19 mouse cellular contexts compared by ENCODE assay signal in genomic region chr8:111877711-111878110, GRCm38 (mm10). TPM values are rescaled to one million over a fixed set of nuclear protein-coding genes. Genes with fewer than 3 reads are reported as not detected.
A peak's percentile ranks its signal among the peaks of the same experiment; 100 is the strongest.
DNase-seq lines count a peak whose midpoint lies in the region; ATAC-seq and TF ChIP-seq lines count a peak whose summit lies in the region.
"Had no signal": no experiment of that assay in that cellular context is flagged by ENCODE, and none has a peak within 500 bp of the region (broad histone marks: within the 10 kb centered on the region; RNA-seq: fewer than 3 reads in every experiment).

No protein-coding gene starts in this region.

- H3K9ac ChIP-seq in forebrain, postnatal 0 days, result no peak overlapping the region
- H3K9ac ChIP-seq in stomach, postnatal 0 days (ENCODE audit: low read length), result no peak overlapping the region
- H3K9ac ChIP-seq: heart, embryonic 13.5 days; lung, embryonic 14.5 days had no signal

- H3K27me3 ChIP-seq in forebrain, postnatal 0 days (ENCODE audit: insufficient read depth, low read length), result no peaks in the 10 kb centered on the region
- no peaks in the 10 kb centered on the region for H3K27me3 ChIP-seq in forebrain, embryonic 10.5 days (ENCODE audit: poor library complexity, severe bottlenecking)
- no peaks in the 10 kb centered on the region for H3K27me3 ChIP-seq in stomach, postnatal 0 days (ENCODE audit: control insufficient read depth, insufficient read depth, low read length)
- H3K27me3 ChIP-seq: CH12.LX; heart, embryonic 13.5 days had no signal

- no peak for ATAC-seq in forebrain, postnatal 0 days
- no peak for ATAC-seq in stomach, postnatal 0 days (ENCODE audit: low FRiP score, low TSS enrichment)

- no peak for TF ChIP-seq EP300 in stomach, postnatal 0 days (optimal IDR thresholded peaks at IDR 0.05)

- no peaks in the 10 kb centered on the region for H3K36me3 ChIP-seq in forebrain, postnatal 0 days (ENCODE audit: insufficient read depth)
- H3K36me3 ChIP-seq in forebrain, embryonic 10.5 days (replicated peaks), result peaks cover 4% of the 10 kb centered on the region; the same call in 1 of the 2 replicates
- H3K36me3 ChIP-seq in stomach, postnatal 0 days (ENCODE audit: control insufficient read depth, insufficient read depth, low read length), result no peaks in the 10 kb centered on the region
- H3K36me3 ChIP-seq: heart, embryonic 13.5 days had no signal

- H3K4me2 ChIP-seq in forebrain, postnatal 0 days (ENCODE audit: low read depth), result no peak overlapping the region
- H3K4me2 ChIP-seq in stomach, postnatal 0 days (replicated peaks; ENCODE audit: low read depth), result no peak overlapping the region
- H3K4me2 ChIP-seq: lung, embryonic 14.5 days had no signal

- TF ChIP-seq CTCF in forebrain, postnatal 0 days (IDR thresholded peaks at IDR 0.05; ENCODE audit: low read depth), result peak; percentile 7; the same call in 1 of the 2 replicates
- TF ChIP-seq CTCF in stomach, postnatal 0 days (IDR thresholded peaks at IDR 0.05; ENCODE audit: low read depth), result peak; percentile 41; the same call in 1 of the 2 replicates

- no peak for DNase-seq in forebrain, postnatal 0 days
- DNase-seq in forebrain, embryonic 10.5 days (ENCODE audit: extremely low spot score, low spot score), result no peak
- DNase-seq in thymus, postnatal 0 days (ENCODE audit: low spot score), result peak; percentile 6
- no peak for DNase-seq in thymus, postnatal 4 days
- peak; percentile 86 for DNase-seq in ZHBTc4 (ENCODE audit: low read depth, low spot score)
- DNase-seq in stomach, postnatal 0 days (ENCODE audit: low spot score), result no peak
- DNase-seq in urinary bladder, postnatal 4 days (ENCODE audit: low spot score in 2 of 2), result no peak
- no peak for DNase-seq in adrenal gland, adult 2 months
- DNase-seq: adrenal gland, adult 8-10 months; cerebellum, adult 8-10 months; gastrocnemius, postnatal 10 days; heart, postnatal 4 days; lung, embryonic 14.5 days; right cerebral cortex, adult 18-20 months had no signal

- WGBS in forebrain, postnatal 0 days, result 71% methylated on average over 9 of the region's 9 CpGs
- 64% methylated on average over 9 of the region's 9 CpGs for WGBS in forebrain, embryonic 10.5 days
- 71% methylated on average over 9 of the region's 9 CpGs for WGBS in stomach, postnatal 0 days

- H3K27ac ChIP-seq in forebrain, postnatal 0 days (ENCODE audit: low read depth, low read length), result no peak overlapping the region
- no peak overlapping the region for H3K27ac ChIP-seq in forebrain, embryonic 10.5 days
- H3K27ac ChIP-seq in stomach, postnatal 0 days (replicated peaks), result no peak overlapping the region
- H3K27ac ChIP-seq: embryonic facial prominence, embryonic 10.5 days; heart, embryonic 13.5 days had no signal

- H3K4me1 ChIP-seq in forebrain, postnatal 0 days (ENCODE audit: insufficient read depth), result 0 out of 2 replicates have a peak, but pooled peaks cover 5% of the 10 kb centered on the region
- peaks cover 9% of the 10 kb centered on the region for H3K4me1 ChIP-seq in forebrain, embryonic 10.5 days
- no peaks in the 10 kb centered on the region for H3K4me1 ChIP-seq in stomach, postnatal 0 days (replicated peaks; ENCODE audit: control insufficient read depth, insufficient read depth)

- no peak overlapping the region for H3K4me3 ChIP-seq in forebrain, postnatal 0 days (ENCODE audit: low read depth, low read length)
- no peak overlapping the region for H3K4me3 ChIP-seq in forebrain, embryonic 10.5 days
- H3K4me3 ChIP-seq in stomach, postnatal 0 days (ENCODE audit: low read depth, low read length), result no peak overlapping the region
- H3K4me3 ChIP-seq: heart, embryonic 13.5 days had no signal

- H3K9me3 ChIP-seq in forebrain, postnatal 0 days (ENCODE audit: low read length), result no peaks in the 10 kb centered on the region
- no peaks in the 10 kb centered on the region for H3K9me3 ChIP-seq in forebrain, embryonic 10.5 days
- no peaks in the 10 kb centered on the region for H3K9me3 ChIP-seq in stomach, postnatal 0 days (ENCODE audit: control insufficient read depth, low read length)
- H3K9me3 ChIP-seq: embryonic facial prominence, embryonic 10.5 days; heart, embryonic 13.5 days had no signal

RNA-seq across cellular contexts. Expression of gene Tmem170, which starts 1.2 kb away (rescaled TPM):
- 3.0 and 3.6 TPM in 2 replicates for total RNA-seq in forebrain, postnatal 0 days (2014; rRNA removed)
- polyA plus RNA-seq in forebrain, postnatal 0 days (2015; fragmentation: Nextera tagmentation; extraction: Ambion mirVana), result 1.5 and 2.0 TPM in 2 replicates
- 9.1 and 11.8 TPM in 2 replicates for polyA plus RNA-seq in forebrain, embryonic 10.5 days (2016; fragmentation: Nextera tagmentation; extraction: Ambion mirVana)
- polyA plus RNA-seq in thymus, postnatal 0 days (2015; fragmentation: Nextera tagmentation; extraction: Ambion mirVana), result 5.2 and 6.1 TPM in 2 replicates
- polyA plus RNA-seq in stomach, postnatal 0 days (2015; fragmentation: Nextera tagmentation; extraction: Ambion mirVana), result 9.9 and 10.1 TPM in 2 replicates
- 1 to 10 TPM; 5.0 to 6.8 TPM for total RNA-seq in adrenal gland, adult 2 months (2021)
- 1.3 and 1.5 TPM in 2 replicates for polyA plus RNA-seq in adrenal gland, adult 2 months (2012; rRNA removed)

RNA-seq across cellular contexts. Expression of gene Cfdp1, which starts 23.6 kb away (rescaled TPM):
- total RNA-seq in forebrain, postnatal 0 days (2014; rRNA removed), result 121 and 128 TPM in 2 replicates
- 195 and 214 TPM in 2 replicates for polyA plus RNA-seq in forebrain, postnatal 0 days (2015; fragmentation: Nextera tagmentation; extraction: Ambion mirVana)
- 234 and 248 TPM in 2 replicates for polyA plus RNA-seq in forebrain, embryonic 10.5 days (2016; fragmentation: Nextera tagmentation; extraction: Ambion mirVana)
- 105 and 119 TPM in 2 replicates for polyA plus RNA-seq in thymus, postnatal 0 days (2015; fragmentation: Nextera tagmentation; extraction: Ambion mirVana)
- polyA plus RNA-seq in stomach, postnatal 0 days (2015; fragmentation: Nextera tagmentation; extraction: Ambion mirVana), result 98.6 and 101 TPM in 2 replicates
- 10 to 100 TPM; 71.7 to 78.9 TPM for total RNA-seq in adrenal gland, adult 2 months (2021)
- polyA plus RNA-seq in adrenal gland, adult 2 months (2012; rRNA removed), result 0.90 and 0.94 TPM in 2 replicates

RNA-seq across cellular contexts. Expression of gene Chst5, which starts 32.5 kb away (rescaled TPM):
- 1.5 and 3.7 TPM in 2 replicates for total RNA-seq in forebrain, postnatal 0 days (2014; rRNA removed)
- polyA plus RNA-seq in forebrain, postnatal 0 days (2015; fragmentation: Nextera tagmentation; extraction: Ambion mirVana), result 1.8 and 2.6 TPM in 2 replicates
- polyA plus RNA-seq in forebrain, embryonic 10.5 days (2016; fragmentation: Nextera tagmentation; extraction: Ambion mirVana), result 1.4 and 1.7 TPM in 2 replicates
- 0.09 and 0.27 TPM in 2 replicates for polyA plus RNA-seq in thymus, postnatal 0 days (2015; fragmentation: Nextera tagmentation; extraction: Ambion mirVana)
- 0.36 and 0.39 TPM in 2 replicates for polyA plus RNA-seq in stomach, postnatal 0 days (2015; fragmentation: Nextera tagmentation; extraction: Ambion mirVana)
- not detected for total RNA-seq in adrenal gland, adult 2 months (2021)
- polyA plus RNA-seq in adrenal gland, adult 2 months (2012; rRNA removed), result not detected in 2 replicates
- total RNA-seq: adrenal gland, adult 8-10 months; CH12.LX; heart, postnatal 4 days had no signal
- polyA plus RNA-seq: erythroblast, embryonic 14.5 days; spleen, adult 2 months had no signal

RNA-seq across cellular contexts. Expression of gene Tmem231, which starts 56.0 kb away (rescaled TPM):
- 15.9 and 19.9 TPM in 2 replicates for total RNA-seq in forebrain, postnatal 0 days (2014; rRNA removed)
- 12.3 and 14.7 TPM in 2 replicates for polyA plus RNA-seq in forebrain, postnatal 0 days (2015; fragmentation: Nextera tagmentation; extraction: Ambion mirVana)
- polyA plus RNA-seq in forebrain, embryonic 10.5 days (2016; fragmentation: Nextera tagmentation; extraction: Ambion mirVana), result 23.1 and 23.2 TPM in 2 replicates
- 1.5 and 2.2 TPM in 2 replicates for polyA plus RNA-seq in thymus, postnatal 0 days (2015; fragmentation: Nextera tagmentation; extraction: Ambion mirVana)
- polyA plus RNA-seq in stomach, postnatal 0 days (2015; fragmentation: Nextera tagmentation; extraction: Ambion mirVana), result 3.3 and 4.1 TPM in 2 replicates
- 10 to 100 TPM in 1 of 2 experiments, 1 to 10 TPM in 1; 6.0 to 10.2 TPM for total RNA-seq in adrenal gland, adult 2 months (2021)
- 9.4 and 9.9 TPM in 2 replicates for polyA plus RNA-seq in adrenal gland, adult 2 months (2012; rRNA removed)

Comparison
In these comparisons a context has a peak if more than half of its experiments do, and no peak if none do; other contexts are left out.
1. DNase-seq: peak in thymus, postnatal 0 days (single experiment) and ZHBTc4 (single experiment); none in forebrain, postnatal 0 days (single experiment), forebrain, embryonic 10.5 days (single experiment), thymus, postnatal 4 days (single experiment), stomach, postnatal 0 days (single experiment), urinary bladder, postnatal 4 days (0 of 2) and adrenal gland, adult 2 months (single experiment).
2. RNA of gene Cfdp1, which starts 23.6 kb away (polyA plus RNA-seq): 234 to 248 TPM in forebrain, embryonic 10.5 days, 195 to 214 TPM in forebrain, postnatal 0 days, 105 to 119 TPM in thymus, postnatal 0 days and 98.6 to 101 TPM in stomach, postnatal 0 days; 0.90 to 0.94 TPM in adrenal gland, adult 2 months; every median in the first group is over 10 times any median in the second.